Mouse (Mus musculus) embryonic fibroblast, embryonic 13.5 days (primary cell): ENCODE measurements around the gene Hist1h2bj.
A peak's percentile ranks its signal among the peaks of the same experiment; 100 is the strongest.

Experiments used
- CTCF ChIP-seq: IDR thresholded peaks from 2 replicates; pipeline ENCODE4 v1.5.1; 2011; ENCODE audit warnings: mild to moderate bottlenecking, control low read depth, low read length, moderate library complexity, borderline replicate concordance; ENCODE audit not compliant: insufficient read depth
- POLR2A ChIP-seq: IDR thresholded peaks from 2 replicates; pipeline ENCODE4 v1.6.1; 2011; ENCODE audit warnings: low read depth, mild to moderate bottlenecking, control low read depth, low read length, moderate library complexity

DNA sequence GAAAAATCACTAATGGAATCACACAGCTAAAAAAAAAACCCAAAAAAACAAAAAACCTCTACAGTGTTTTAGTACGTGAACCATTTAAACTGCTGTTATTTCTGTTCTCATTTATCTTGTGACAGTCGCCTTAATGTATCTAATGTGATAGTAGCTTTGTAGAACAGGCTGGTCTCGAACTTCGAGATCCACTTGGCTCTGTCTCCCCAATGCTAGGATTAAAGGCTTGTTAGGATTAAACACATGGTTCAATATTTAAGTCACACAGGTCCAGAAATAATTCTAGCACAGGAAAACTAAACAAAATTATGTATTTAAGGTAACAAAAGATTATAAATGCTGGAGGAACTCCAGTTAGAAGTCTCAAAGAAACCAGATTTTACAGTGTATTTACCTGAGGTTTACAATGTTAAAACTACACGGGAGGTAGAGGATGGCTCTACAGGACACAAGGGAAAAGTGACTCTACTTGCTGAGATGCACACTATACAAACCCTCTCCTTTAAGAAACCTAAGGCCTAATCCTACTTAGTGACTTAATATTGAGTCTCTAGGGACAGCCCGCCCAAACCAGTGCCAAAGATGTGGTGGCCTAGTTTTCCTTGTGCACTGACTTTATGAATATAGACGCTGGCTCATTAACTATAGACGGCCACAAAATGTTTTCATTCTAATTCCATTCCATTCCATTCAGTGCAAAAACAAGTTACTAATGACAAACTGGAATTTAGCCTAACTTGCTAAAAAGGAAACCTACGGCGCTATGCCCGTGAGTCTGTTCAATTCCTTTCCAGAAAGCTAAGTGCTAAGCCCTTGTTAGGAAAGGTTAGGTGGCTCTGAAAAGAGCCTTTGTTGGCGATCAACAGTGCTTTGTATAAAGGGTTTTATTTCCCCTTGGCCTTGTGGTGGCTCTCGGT, 1.1 kb upstream of the Hist1h2bj start:
- no peak for TF ChIP-seq CTCF
- TF ChIP-seq POLR2A = peak; percentile 71
